Mouse (Mus musculus): ENCODE data around the gene Tbkbp1. TPM values are rescaled to one million over a fixed set of nuclear protein-coding genes. Genes with fewer than 3 reads are reported as not detected.

The Tbkbp1 gene
- total RNA-seq, 2 experiments from 2014 or later = 4.6 to 4.9 TPM

DNA sequence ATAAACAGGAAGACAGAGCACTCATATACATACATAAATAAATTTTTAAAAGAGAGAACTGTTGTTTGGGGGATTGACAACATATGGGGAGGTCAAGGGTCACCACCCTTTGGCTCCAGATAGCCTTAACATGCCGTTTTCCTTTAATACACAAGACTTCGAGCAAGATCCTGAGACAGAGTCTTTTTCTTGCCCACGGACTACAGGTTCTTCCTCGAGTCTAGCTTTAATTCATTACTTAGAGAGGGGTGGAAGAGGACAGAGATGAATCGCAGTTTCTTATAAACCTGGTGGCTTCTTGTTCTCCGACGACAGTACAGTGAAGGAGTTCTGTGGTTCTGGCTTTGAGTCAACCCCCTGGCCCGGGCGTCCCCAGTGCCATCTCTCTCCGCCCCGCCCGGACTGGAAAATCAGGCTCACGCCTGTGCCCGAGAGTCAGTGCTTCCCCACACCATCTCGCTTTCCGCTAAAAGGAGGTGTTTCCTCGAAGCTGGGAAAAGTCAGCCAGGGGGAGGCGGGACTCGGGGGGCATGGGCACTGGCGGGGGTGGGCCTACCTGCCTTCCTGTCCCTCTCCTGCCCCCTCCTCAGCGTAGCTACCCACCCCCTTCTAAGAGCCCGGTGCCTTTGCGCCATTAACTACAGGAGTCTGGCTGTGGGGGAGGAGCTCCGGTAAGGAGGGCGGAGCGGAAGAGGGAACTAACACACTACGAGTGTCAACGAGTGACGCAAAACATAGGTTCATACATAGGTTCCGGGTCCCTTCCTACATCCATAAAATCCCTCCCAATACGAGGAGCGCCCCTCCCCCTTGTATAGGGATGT is 24.4 kb downstream of the Tbkbp1 start:
- no peak for DNase-seq

GRCm38 (mm10) chr11:97124266-97125036 is 26.8 kb downstream of the Tbkbp1 start:
- no peak for DNase-seq

GRCm38 (mm10) chr11:97123282-97123890 is 27.9 kb downstream of the Tbkbp1 start:
- DNase-seq = no peak

DNA sequence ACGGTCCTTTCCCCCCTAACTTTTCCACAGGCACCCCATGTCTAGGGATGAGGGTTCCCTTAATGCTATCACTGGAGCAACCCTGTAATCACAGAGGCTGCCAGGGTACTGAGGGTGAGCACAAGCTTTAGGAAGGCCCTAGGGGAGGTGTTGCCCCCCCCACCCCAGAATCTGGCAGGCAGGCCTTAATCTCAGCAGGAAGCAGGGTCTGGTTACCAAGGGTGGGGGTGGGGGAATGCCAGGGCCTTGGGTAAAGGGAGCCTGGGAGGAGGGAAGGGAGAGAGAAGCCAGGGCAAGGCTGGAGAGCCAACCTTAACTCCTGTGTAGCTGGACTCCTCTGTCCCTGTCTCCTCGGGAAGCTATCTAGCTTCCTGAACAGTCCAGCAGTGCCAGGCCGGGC is 30.7 kb downstream of the Tbkbp1 start:
- DNase-seq = no peak

- DNase-seq = peak; percentile 35
These were observed 31.1 kb downstream of the Tbkbp1 start for GRCm38 (mm10) chr11:97120221-97120620.

GRCm38 (mm10) chr11:97115797-97116196 is 35.5 kb downstream of the Tbkbp1 start:
- no peak for DNase-seq

- no peak for DNase-seq
These were observed 36.4 kb downstream of the Tbkbp1 start, which contains the start of gene Tbx21 for GRCm38 (mm10) chr11:97114671-97115601. TSS of gene Tbx21 (minus strand) at chr11:97115331.

DNA sequence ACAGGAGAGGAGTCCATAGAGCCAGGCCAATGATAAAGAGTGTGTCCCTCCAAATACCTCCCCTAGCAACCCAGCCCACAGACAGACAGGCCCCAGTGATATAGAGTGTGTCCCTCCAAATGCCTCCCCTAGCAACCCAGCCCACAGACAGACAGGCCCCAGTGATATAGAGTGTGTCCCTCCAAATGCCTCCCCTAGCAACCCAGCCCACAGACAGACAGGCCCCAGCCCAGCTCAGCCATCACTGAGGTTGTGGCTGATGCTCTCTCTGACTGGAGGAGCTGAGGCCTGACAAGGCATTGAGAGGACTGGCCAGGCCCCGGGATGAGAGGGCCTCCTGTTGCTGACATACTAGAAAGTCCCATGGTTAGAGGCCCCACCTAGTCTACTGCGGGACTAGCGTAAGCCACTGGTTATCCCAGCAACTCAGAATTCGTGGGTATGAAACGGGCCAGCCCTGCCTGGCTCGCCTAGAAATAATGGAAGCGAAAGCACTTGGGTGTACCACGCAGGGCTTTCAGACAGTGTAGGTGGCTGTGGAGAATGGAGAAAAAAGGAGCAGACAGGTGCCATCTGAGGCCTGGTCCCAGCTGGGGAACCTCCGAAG is 38.7 kb downstream of the Tbkbp1 start:
- no peak for DNase-seq

DNA sequence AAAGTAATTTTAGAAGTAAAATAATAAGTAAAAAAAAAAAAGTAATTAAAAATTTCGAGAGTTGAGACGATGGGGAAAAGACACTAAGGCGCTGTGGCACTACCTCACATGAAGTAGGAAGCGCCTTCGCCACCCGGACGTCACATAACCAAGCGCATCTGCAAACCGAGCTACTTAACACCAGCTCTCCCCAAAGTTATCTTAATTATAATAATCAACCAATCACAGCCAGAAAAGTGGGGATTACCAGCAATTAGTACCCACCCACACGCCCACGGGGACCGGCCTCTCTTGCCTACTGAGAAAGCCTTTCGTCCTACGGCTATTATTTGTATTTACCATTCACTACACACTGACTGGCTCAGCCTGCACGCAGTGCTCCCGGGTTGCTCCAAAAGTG is 42.3 kb downstream of the Tbkbp1 start:
- DNase-seq = no peak

GRCm38 (mm10) chr11:97104091-97104483 is 47.2 kb downstream of the Tbkbp1 start:
- no peak for DNase-seq

- DNase-seq = no peak
These were observed 47.9 kb downstream of the Tbkbp1 start for GRCm38 (mm10) chr11:97103163-97104090.

GRCm38 (mm10) chr11:97101722-97102121 is 49.6 kb downstream of the Tbkbp1 start:
- DNase-seq = peak; percentile 43

DNA sequence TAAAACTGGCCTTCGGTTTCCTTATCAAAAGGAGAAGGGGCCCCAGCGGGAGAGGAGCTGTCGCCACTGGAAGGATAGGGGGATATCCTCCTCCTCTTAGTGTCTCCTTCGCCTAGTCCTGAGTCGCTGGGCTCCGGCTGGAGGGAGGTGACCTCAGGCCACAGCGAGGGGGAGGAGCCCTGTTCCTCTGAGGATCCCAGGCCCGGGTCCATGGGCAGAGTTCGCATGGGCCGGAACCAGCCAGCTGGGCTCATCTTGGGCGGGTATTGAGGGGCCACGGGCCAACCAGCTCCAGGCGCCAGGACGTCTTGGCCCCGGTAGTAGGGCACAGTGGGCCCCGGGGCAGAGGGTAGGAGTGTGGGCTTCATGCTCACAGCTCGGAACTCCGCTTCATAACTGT is 52.5 kb downstream of the Tbkbp1 start:
- peak; percentile 43 for DNase-seq

DNA sequence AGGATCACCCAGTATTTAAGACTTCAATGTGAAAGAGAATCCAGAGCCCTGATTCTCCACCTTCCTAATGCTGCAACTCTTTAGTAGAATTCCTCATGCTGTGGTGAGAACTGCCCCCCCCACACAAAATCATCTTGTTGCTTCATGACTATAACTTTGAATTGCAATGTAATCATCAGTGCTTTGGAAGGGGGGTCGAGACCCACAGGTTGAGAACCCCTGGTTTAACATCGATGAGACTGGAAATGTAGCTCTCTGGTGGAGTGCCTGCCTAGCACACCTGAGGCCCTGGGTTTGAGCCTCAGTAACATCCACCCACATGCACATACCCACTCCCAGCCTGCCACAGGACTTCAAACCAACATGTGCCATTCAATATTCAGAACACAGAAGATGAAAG is 56.7 kb downstream of the Tbkbp1 start:
- DNase-seq = no peak

DNA sequence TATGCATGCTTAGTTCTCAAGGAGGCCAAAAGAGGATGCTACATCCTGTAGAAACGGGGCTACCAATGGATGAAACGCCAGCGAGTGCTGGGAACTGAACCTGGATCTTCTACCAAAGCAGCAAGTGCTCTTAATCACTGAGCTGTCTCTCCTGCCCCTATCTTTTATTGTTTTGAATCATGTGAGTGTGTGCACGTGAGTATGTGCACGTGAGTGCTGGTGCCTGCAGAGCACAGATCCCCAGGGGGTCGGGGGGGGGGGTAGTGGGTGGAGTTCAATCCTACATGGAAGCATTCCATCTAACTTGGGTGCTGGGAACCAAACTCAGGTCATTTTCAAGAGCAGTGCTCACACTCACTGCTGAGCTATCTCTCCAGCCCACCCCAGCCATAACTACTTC is 64.9 kb downstream of the Tbkbp1 start:
- no peak for DNase-seq

Small RNA genes lying within 50 kb of the gene (microRNA-seq; reads per million reads assigned to microRNA genes)
- 0 reads per million in 2 experiments for gene Mir7235 (ENCODE audit: borderline replicate concordance in 2 of 2)

Other genes starting within 250 kb of the Tbkbp1 start
- 10 to 100 TPM; 22.3 to 23.0 TPM for gene Cdk5rap3, start 235.0 kb downstream of the Tbkbp1 start, total RNA-seq (2021)
- gene Prr15l, start 223.4 kb downstream of the Tbkbp1 start, total RNA-seq (2021) = not detected
- gene Pnpo, start 207.5 kb downstream of the Tbkbp1 start, total RNA-seq (2021) = 1 to 10 TPM; 7.0 to 8.3 TPM
- 1 to 10 TPM; 8.9 to 9.0 TPM for gene Sp2, start 168.5 kb downstream of the Tbkbp1 start, total RNA-seq (2021)
- under 1 TPM in 1 of 2 experiments, not detected in 1; 0.10 TPM for gene Sp6, start 138.1 kb downstream of the Tbkbp1 start, total RNA-seq (2021)
- gene Scrn2, start 121.6 kb downstream of the Tbkbp1 start, total RNA-seq (2021) = 1 to 10 TPM; 9.3 to 9.4 TPM
- under 1 TPM in 1 of 2 experiments, not detected in 1; 0.27 TPM for gene Lrrc46, start 110.1 kb downstream of the Tbkbp1 start, total RNA-seq (2021)
- 10 to 100 TPM; 37.6 to 43.0 TPM for gene Mrpl10, start 109.9 kb downstream of the Tbkbp1 start, total RNA-seq (2021)
- 1 to 10 TPM; 2.5 to 3.2 TPM for gene Osbpl7, start 100.9 kb downstream of the Tbkbp1 start, total RNA-seq (2021)
- gene Tbx21, start 36.2 kb downstream of the Tbkbp1 start, total RNA-seq (2021) = under 1 TPM; 0.41 to 0.86 TPM
- gene Kpnb1, start 36.4 kb upstream of the Tbkbp1 start, total RNA-seq (2021) = 10 to 100 TPM; 48.9 to 53.5 TPM
- gene Npepps, start 129.1 kb upstream of the Tbkbp1 start, total RNA-seq (2021) = 10 to 100 TPM; 49.7 to 60.0 TPM
- 10 to 100 TPM; 34.3 to 41.6 TPM for gene Mrpl45, start 164.2 kb upstream of the Tbkbp1 start, total RNA-seq (2021)
- gene Gpr179, start 200.6 kb upstream of the Tbkbp1 start, total RNA-seq (2021) = under 1 TPM in 1 of 2 experiments, not detected in 1; 0.03 TPM
- gene Socs7, start 211.1 kb upstream of the Tbkbp1 start, total RNA-seq (2021) = 10 to 100 TPM; 38.9 to 39.2 TPM